Mouse (Mus musculus): Measurements from ENCODE around the gene Tmem81.

DNA sequence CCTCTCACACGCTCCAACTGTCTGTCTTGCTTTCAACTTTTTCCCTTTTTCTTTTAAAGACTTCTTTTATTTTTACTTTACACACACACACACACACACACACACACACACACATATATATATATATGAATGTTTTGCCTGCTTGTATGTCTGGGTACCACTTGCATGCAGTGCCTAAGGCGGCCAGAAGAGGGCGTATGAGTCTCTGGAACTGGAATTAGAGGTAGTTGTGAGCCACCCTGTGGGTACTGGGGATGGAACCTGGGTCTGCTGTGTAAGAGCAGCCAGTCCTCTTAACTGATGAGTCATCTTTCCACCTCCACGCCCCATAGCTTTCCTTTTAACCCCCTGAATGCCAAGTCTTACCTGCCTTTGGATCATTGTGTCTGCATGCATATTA is 17.9 kb downstream of the Tmem81 start:
- TF ChIP-seq CTCF (IDR thresholded peaks at IDR 0.05; ENCODE audit: borderline replicate concordance, insufficient read depth, low read depth, low read length): peak; percentile 60
- no peak for TF ChIP-seq POLR2A (IDR thresholded peaks at IDR 0.05; ENCODE audit: borderline replicate concordance, insufficient read depth, low read length)
